Comparison of ENCODE assay signal across 17 mouse cellular contexts in genomic region chr3:127188789-127189128, GRCm38 (mm10).
DNase-seq lines count a peak whose midpoint lies in the region; ATAC-seq and TF ChIP-seq lines count a peak whose summit lies in the region.
"Had no signal": no experiment of that assay in that cellular context is flagged by ENCODE, and none has a peak within 500 bp of the region (broad histone marks: within the 10 kb centered on the region; RNA-seq: fewer than 3 reads in every experiment).

No protein-coding gene starts in this region.

- no peak overlapping the region for H3K4me3 ChIP-seq in forebrain, embryonic 14.5 days (ENCODE audit: low read depth, low read length)
- no peak overlapping the region for H3K4me3 ChIP-seq in forebrain, embryonic 10.5 days
- no peak overlapping the region for H3K4me3 ChIP-seq in left cerebral cortex, adult 2 months
- H3K4me3 ChIP-seq in embryonic facial prominence, embryonic 10.5 days = no peak overlapping the region
- H3K4me3 ChIP-seq: midbrain, embryonic 12.5 days had no signal

- H3K27ac ChIP-seq in forebrain, embryonic 14.5 days (ENCODE audit: low read depth, low read length) = no peak overlapping the region
- H3K27ac ChIP-seq in forebrain, embryonic 10.5 days = no peak overlapping the region
- H3K27ac ChIP-seq in left cerebral cortex, adult 2 months = peak overlapping the region; percentile 69
- H3K27ac ChIP-seq in embryonic facial prominence, embryonic 10.5 days (replicated peaks) = no peak overlapping the region
- H3K27ac ChIP-seq: hindbrain, postnatal 0 days; liver, embryonic 14.5 days; midbrain, embryonic 12.5 days had no signal

- 58% methylated on average over 5 of the region's 5 CpGs for WGBS in forebrain, embryonic 14.5 days
- WGBS in forebrain, embryonic 10.5 days = 94% methylated on average over 5 of the region's 5 CpGs
- 93% methylated on average over 5 of the region's 5 CpGs for WGBS in embryonic facial prominence, embryonic 10.5 days

- no peak overlapping the region for H3K9ac ChIP-seq in forebrain, embryonic 14.5 days (ENCODE audit: low read length)
- H3K9ac ChIP-seq: liver, embryonic 14.5 days; lung, embryonic 14.5 days; midbrain, embryonic 12.5 days had no signal

- no peaks in the 10 kb centered on the region for H3K9me3 ChIP-seq in forebrain, embryonic 14.5 days (replicated peaks; ENCODE audit: control insufficient read depth, low read length)
- H3K9me3 ChIP-seq in forebrain, embryonic 10.5 days = no peaks in the 10 kb centered on the region
- no peaks in the 10 kb centered on the region for H3K9me3 ChIP-seq in embryonic facial prominence, embryonic 10.5 days
- H3K9me3 ChIP-seq: midbrain, embryonic 12.5 days had no signal

- no peak overlapping the region for H3K4me2 ChIP-seq in forebrain, embryonic 14.5 days (ENCODE audit: low read length)
- H3K4me2 ChIP-seq: heart, embryonic 11.5 days; lung, embryonic 14.5 days; midbrain, embryonic 12.5 days had no signal

- no peak for TF ChIP-seq CTCF in left cerebral cortex, adult 2 months (IDR thresholded peaks at IDR 0.05)

- intact Hi-C loops in left cerebral cortex, adult 2 months (cut with DNase I) = loop anchor here (2.0 to 5.0 kb wide), 2 partner anchors 38 to 364 kb away; partner anchors contain the start of genes Larp7 and Zgrf1
- intact Hi-C loops in left cerebral cortex, postnatal 25 days (cut with DNase I) = loop anchor here (2.0 to 10.0 kb wide), 3 partner anchors 104 to 256 kb away; no protein-coding TSS in a partner anchor

- H3K36me3 ChIP-seq in forebrain, embryonic 14.5 days (ENCODE audit: control insufficient read depth, insufficient read depth, low read length) = no peaks in the 10 kb centered on the region
- H3K36me3 ChIP-seq in forebrain, embryonic 10.5 days (replicated peaks) = no peaks in the 10 kb centered on the region
- H3K36me3 ChIP-seq in embryonic facial prominence, embryonic 10.5 days (replicated peaks) = no peaks in the 10 kb centered on the region
- H3K36me3 ChIP-seq: midbrain, embryonic 12.5 days had no signal

- no peaks in the 10 kb centered on the region; the same call in 1 of the 2 replicates for H3K4me1 ChIP-seq in forebrain, embryonic 14.5 days (ENCODE audit: control insufficient read depth, insufficient read depth, low read length)
- H3K4me1 ChIP-seq in forebrain, embryonic 10.5 days = peaks cover 10% of the 10 kb centered on the region
- 0 out of 2 replicates have a peak, but pooled peaks cover 4% of the 10 kb centered on the region for H3K4me1 ChIP-seq in embryonic facial prominence, embryonic 10.5 days

- no peak for DNase-seq in forebrain, embryonic 14.5 days (ENCODE audit: low spot score)
- DNase-seq in forebrain, embryonic 10.5 days (ENCODE audit: extremely low spot score, low spot score) = no peak
- no peak for DNase-seq in left cerebral cortex, adult 2 months (ENCODE audit: extremely low spot score in 1 of 2, low spot score in 2 of 2)
- DNase-seq in left cerebral cortex, postnatal 25 days (ENCODE audit: low spot score in 2 of 2) = no peak
- peak; percentile 95 for DNase-seq in cerebellum, adult 9-10 months
- no peak for DNase-seq in embryo, embryonic 11 days
- DNase-seq in heart, adult 18-20 months = no peak
- DNase-seq in embryonic facial prominence, embryonic 10.5 days (ENCODE audit: low spot score) = no peak
- DNase-seq: adrenal gland, postnatal 14 days; kidney, adult 9 months; kidney, postnatal 25 days; lung, embryonic 14.5 days had no signal

- no peaks in the 10 kb centered on the region for H3K27me3 ChIP-seq in forebrain, embryonic 14.5 days (replicated peaks; ENCODE audit: control insufficient read depth, insufficient read depth, low read length)
- no peaks in the 10 kb centered on the region for H3K27me3 ChIP-seq in forebrain, embryonic 10.5 days (ENCODE audit: poor library complexity, severe bottlenecking)
- H3K27me3 ChIP-seq in embryonic facial prominence, embryonic 10.5 days (replicated peaks; ENCODE audit: low read depth, poor library complexity, severe bottlenecking) = no peaks in the 10 kb centered on the region
- H3K27me3 ChIP-seq: midbrain, embryonic 12.5 days had no signal

- ATAC-seq in forebrain, embryonic 14.5 days = peak; percentile 25; the same call in 1 of the 2 replicates
- ATAC-seq: hindbrain, postnatal 0 days; intestine, embryonic 16.5 days had no signal
